ENCODE assay signal across 16 mouse cellular contexts in genomic region chr1:121453053-121453452, GRCm38 (mm10).
"Had no signal": no experiment of that assay in that cellular context is flagged by ENCODE, and none has a peak within 500 bp of the region (broad histone marks: within the 10 kb centered on the region; RNA-seq: fewer than 3 reads in every experiment).

No protein-coding gene starts in this region.

- H3K4me1 ChIP-seq: lung, embryonic 15.5 days; midbrain, embryonic 15.5 days; neural tube, embryonic 12.5 days had no signal

- H3K4me3 ChIP-seq: lung, embryonic 15.5 days; megakaryocyte, embryonic 14.5 days; midbrain, embryonic 13.5 days; midbrain, embryonic 15.5 days; neural tube, embryonic 12.5 days; stomach, embryonic 15.5 days had no signal

- ATAC-seq: liver, postnatal 0 days; lung, postnatal 0 days; midbrain, embryonic 13.5 days had no signal

- DNase-seq: liver, postnatal 0 days; lung, adult 2 months; lung, postnatal 14 days; lung, postnatal 36 days; right cerebral cortex, postnatal 14 days; thymus, adult 18-20 months had no signal

- H3K9me3 ChIP-seq: lung, embryonic 15.5 days; megakaryocyte, embryonic 14.5 days; midbrain, embryonic 13.5 days; midbrain, embryonic 15.5 days; neural tube, embryonic 12.5 days; stomach, embryonic 15.5 days had no signal

- H3K27ac ChIP-seq: lung, embryonic 15.5 days; macrophage; midbrain, embryonic 13.5 days; midbrain, embryonic 15.5 days; neural tube, embryonic 12.5 days; stomach, embryonic 15.5 days; stomach, postnatal 0 days had no signal

- H3K4me2 ChIP-seq: lung, embryonic 15.5 days; midbrain, embryonic 11.5 days; midbrain, embryonic 13.5 days; midbrain, embryonic 15.5 days; neural tube, embryonic 12.5 days; stomach, embryonic 15.5 days had no signal

- H3K9ac ChIP-seq: liver, postnatal 0 days; lung, embryonic 15.5 days; midbrain, embryonic 13.5 days; midbrain, embryonic 15.5 days; neural tube, embryonic 12.5 days; stomach, embryonic 15.5 days had no signal

- H3K27me3 ChIP-seq: lung, embryonic 15.5 days; megakaryocyte, embryonic 14.5 days; midbrain, embryonic 13.5 days; midbrain, embryonic 15.5 days; neural tube, embryonic 12.5 days; stomach, embryonic 15.5 days had no signal
